Mouse (Mus musculus) heart, adult 18-20 months (tissue): ENCODE measurements at regions not wholly inside any gene's neighbourhood (a gene's known extent, or its start where the extent isn't known, plus 50 kb on each side); places are given as distances from the start of the nearest gene placed in this dataset.

Experiments
- DNase-seq, 2 experiments: peaks; one replicate each; pipeline ENCODE4 v3.0.0; 2021 to 2022; ENCODE audit warnings: mixed read lengths in 1 of 2

DNA sequence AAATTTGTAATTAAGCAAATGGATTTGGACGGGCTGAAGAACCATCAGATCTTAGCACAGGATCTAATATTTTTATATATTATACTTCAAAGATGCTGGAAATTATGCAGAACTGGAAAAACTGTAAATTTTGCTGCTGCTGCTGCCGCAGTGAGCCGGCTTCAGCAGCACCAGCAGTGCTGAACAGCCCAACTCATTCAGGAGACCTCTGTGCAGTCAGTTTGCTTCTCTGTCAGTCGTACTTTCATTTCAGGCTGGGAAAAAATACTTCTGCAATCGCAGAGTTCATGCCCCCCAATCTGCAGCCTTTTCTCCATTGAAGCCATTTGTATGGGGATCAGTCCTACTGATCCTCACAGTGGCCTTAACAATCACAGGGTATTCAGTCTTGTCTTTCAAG lies 53.4 kb upstream of the Trpc3 start:
- DNase-seq, result no peak

DNA sequence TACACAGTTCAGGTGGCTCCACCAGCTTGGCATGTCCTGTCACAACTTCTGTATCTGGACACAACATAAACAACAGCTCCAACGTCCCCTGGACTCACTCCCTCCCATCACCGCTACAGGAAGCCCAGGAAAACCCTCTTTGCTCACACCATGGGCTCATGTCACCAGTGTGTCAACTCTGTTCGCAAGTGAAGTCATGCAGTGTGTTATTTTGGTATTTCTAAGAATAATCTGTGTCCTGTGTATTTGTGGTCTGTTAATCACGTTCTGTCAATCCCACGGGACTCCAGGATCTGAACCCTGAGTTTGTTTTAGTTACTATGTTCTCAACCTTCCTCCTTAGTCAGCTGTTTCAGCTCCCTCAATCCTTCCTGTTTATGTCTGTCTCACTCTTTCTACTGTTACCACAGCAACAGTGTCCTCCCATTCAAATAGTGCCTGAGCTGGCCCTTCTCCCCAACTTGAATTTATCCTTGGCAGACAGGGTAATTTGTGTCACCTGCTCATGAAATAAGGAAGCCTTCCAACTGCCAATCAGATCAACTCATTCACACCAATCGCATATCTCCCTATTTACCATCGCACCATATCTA lies 64.5 kb upstream of the Trpc3 start:
- DNase-seq, result peak; percentile 29 to 54

DNA sequence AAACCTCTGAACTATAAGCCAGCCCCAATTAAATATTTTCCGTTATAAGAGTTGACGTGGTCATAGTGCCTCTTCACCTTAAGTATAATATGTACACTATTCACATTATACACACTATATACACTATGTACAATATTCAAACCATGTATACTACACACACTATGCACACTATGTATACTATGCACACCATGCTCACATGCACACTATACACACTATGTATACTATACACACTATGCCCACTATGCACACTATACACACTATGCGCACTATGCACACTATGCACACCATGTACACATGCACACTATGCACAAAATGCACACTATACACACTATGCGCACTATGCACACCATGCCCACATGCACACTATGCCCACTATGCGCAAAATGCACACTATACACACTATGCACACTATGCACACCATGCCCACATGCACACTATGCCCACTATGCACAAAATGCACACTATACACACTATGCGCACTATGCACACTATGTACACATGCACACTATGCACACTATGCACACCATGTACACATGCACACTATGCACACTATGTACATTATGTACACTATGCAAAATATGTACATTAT lies 72.2 kb upstream of the Trpc3 start:
- no peak for DNase-seq

DNA sequence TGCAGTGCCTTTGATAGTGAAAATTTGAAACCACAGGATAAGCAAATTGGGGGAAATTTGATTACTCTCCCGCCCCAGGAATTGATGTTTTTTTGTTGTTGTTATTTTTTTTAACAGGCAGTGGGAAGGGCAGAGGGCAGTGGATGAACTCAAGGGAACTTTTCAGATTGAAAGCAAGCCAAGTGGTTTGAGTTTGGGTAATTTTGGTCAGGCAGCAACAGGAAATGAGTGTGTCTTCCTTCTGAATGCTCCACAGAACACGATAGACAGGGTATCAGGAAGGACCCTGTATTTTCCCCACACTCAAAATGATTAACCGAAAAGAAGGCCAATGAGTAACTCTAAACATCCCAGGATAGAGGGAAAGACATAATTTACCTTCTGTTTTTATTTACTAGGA lies 72.9 kb upstream of the Trpc3 start:
- peak; percentile 14 to 32 for DNase-seq

DNA sequence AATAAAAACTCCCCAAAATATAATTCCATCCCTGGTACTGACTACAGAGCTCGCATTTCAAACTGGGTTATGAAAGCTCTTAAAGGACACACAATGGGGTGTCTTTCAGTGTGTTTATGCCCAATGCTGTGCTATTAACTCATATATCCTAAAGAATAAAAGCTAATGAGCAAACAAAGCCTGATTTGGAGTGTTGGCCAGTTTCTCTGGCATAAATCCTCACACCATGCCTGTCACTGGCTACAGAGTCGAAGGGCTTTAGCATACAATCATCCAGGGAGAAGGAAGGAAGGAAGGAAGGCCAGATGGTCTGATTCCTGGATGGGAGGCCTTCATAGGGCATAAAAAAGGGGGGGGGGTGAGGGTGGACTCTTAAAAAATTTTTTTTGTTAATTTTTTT lies 74.8 kb upstream of the Trpc3 start:
- no peak for DNase-seq

DNA sequence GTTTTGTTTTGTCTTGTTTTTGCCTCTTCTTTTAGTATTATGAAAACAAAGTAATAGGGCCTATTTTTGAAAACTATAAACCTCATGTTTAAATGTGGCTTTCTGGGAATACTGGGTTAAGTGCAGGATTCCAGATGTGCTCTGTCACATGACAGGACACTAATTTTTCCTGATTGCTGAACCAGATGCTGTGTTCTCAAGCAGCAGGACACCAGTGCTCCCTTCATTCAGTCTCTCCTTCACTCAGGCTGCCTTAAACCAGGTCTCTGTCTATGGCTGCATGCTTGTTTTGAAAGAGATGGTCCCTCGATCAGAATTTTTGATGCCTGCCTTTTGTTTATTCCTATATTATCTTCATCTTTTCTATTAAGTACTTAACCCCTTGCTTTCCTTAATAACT lies 80.1 kb upstream of the Trpc3 start:
- DNase-seq, result peak; percentile 14 to 42

DNA sequence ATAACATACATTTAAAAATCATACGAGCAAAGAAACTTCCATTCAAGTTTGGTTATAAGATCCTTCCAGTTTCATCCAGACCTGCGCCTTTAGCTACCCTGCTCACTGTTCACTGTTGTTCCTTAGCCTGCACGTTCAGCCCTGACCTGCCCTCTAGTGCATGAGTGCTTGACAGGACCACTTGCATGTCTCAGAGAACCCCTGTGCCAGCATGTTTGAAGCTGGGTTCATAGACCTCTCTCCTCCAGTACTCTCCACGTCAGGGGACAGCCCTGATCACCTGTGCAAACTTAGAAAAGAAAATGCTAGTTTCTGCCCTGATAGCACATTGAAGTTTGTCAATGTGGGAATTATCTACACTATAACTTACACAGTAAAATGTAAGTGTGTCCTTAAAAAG lies 81.0 kb upstream of the Trpc3 start:
- DNase-seq, result no peak

DNA sequence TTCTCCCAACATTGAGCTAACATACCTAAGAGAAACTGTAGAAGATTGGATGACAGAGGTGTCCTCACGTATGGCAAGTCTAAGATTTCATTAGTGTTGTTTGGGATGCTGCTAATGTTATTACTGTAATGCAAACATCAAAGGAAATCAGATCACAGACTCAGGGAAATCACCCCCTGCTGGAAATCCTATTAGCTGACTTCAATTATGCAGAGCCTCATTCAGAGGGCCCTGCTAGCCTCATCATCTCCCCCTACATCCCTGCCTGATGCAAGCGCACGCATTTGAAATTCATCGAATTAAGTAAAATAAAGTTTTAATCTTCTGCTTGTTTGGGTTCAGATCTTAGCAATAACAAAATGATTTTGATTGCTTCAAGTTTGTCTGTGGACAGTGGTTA lies 84.1 kb upstream of the Trpc3 start:
- DNase-seq, result no peak

DNA sequence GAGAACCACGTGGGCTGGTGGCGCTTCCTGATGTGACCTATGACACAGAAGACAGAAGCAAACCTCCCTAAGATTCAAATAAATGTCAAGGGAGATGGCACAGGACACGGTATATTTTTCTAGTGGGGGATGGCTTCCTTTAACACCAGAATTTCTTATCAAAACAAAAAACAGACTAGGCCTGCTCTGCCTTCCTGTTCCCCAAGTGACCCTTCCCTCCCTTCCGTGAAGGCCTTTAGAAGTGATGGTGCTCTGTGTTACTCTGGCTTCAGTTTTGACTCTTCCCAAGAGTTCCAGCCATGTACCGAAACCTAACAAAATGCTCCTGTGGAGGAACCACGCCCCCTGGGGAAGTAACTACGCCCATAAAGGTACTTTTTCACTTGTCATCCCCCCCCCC lies 84.5 kb upstream of the 4932438A13Rik start:
- peak in 1 of 2 experiments; percentile 29 for DNase-seq

DNA sequence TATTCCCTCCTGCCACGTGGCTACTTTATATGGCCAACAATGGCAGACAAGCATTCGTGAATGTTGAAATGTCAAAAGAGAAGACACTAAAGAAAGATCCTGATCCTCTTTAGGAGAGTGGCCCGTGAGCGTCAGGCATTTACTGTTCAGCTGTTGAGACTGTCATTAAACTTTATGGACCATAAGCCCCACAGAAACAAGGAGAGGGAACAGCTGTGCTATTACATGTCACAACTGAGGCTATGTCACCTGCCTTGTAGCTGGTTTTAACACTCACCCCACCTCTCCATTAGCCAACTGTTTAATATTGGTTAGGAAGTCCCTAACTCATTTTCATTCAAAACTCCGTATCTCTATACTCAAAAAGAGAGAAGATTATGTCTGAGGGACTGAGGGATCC lies 76.3 kb upstream of the 4932438A13Rik start:
- no peak for DNase-seq

DNA sequence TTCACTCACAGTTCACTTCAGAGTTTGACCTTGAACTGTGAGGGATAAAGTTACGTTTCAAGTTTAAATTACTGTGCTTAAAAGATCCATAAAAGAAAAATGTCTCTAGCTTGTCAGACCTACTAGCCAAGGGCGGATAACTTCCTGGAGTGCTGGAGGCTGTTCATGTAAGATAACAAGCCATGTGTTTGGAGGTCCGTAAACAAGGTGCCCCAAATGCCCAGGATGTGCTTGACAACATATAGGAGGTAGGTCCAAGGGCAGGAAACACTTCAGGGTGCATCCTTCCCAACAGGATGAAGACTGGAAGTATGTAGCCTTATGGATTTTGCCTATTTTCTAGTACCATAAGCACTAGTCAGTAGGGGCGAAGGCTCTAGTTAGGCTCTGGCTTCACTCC lies 72.7 kb upstream of the 4932438A13Rik start:
- DNase-seq, result no peak

DNA sequence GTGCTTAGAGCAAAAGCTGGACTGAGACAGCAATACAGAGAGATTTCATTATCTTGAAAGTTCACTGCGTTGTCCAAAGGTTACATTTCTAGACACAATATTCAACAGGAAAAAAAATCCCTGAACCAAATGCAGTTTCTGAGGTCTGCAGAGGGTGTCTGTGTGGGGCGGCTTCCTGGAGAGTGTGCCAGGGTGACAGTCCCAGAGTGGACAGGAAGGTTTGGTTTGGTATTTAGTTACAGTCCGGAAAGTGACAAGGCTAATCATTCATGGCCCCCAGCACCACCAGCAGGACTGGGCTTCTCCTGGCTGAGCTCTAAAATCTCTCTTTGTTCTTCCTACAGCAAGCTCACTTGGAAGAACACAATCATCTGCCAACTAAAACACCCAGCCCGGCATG lies 65.9 kb upstream of the 4932438A13Rik start:
- no peak for DNase-seq

DNA sequence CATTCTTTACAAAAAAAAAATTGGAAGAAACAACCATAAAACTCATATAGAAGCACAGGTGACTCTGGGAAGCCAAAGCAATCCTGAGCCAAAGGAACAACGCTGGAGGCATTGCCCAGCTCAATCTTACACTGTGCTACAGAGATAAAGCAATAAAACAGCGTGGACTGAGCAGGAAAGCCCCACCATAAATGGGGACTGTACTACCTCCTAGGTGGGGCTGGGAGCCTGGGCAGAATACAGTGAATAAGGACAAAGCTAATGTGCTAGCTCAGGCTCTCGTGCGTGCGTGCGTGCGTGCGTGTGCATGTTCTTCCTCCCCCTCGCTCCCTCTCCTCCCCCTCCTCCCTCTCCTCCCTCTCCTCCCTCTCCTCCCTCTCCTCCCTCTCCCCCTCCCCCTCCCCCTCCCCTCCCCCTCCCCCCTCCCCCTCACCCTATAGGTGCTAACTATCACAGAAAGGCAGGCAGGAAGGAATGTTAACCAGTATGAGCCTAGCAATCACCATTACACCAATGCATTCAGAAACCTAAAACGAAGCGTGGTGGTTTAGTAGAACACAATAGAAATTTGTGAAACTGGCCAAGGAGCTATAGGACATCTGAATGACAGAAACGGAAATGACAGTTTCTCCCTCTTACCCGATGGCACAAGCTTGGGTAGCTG lies 64.6 kb upstream of the 4932438A13Rik start:
- DNase-seq, result no peak

DNA sequence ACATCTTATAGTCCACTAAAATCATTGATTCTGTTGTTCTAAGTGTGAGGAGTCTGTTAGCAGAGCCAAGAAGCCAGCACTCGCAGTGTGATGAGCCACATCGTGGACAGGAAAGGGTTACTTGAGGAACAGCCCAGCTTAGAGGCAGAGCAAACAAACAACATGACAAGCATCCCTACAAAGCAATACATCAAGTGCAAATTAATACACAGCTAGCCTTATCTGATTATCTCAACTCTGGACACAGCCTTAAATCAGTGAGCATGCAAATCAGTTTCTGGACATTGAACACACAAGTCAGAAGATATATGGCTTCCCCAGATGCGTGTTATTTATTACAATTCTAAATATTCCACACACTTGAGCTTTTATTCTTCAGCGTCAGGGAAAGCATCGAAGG lies 52.4 kb upstream of the 4932438A13Rik start:
- no peak for DNase-seq
